Mouse (Mus musculus) erythroblast, embryonic 14.5 days (primary cell): ENCODE data around the gene Trp53. TPM values are rescaled to one million over a fixed set of nuclear protein-coding genes. Genes with fewer than 3 reads are reported as not detected.
"Not testable (repeated sequence)": the region's sequence is repeated elsewhere in the genome, so short reads cannot be mapped to it uniquely, and the experiment has no call there.

Experiments
- H3K27me3 ChIP-seq: 2 replicates; pipeline ENCODE4 v1.6.1; 2012; ENCODE audit warnings: inconsistent platforms; ENCODE audit not compliant: control insufficient read depth
- H3K36me3 ChIP-seq: 2 replicates; pipeline ENCODE4 v1.6.1; 2012; ENCODE audit warnings: mild to moderate bottlenecking, inconsistent platforms; ENCODE audit not compliant: control insufficient read depth
- H3K4me1 ChIP-seq: 2 replicates; pipeline ENCODE4 v1.6.1; 2012; ENCODE audit warnings: inconsistent platforms; ENCODE audit not compliant: control insufficient read depth
- H3K4me3 ChIP-seq: replicated peaks from 2 replicates; pipeline ENCODE3; 2012; ENCODE audit warnings: moderate library complexity, mild to moderate bottlenecking, inconsistent platforms
- H3K9me3 ChIP-seq: 2 replicates; pipeline ENCODE4 v1.6.1; 2012; ENCODE audit warnings: low read length, inconsistent platforms, mixed read lengths; ENCODE audit not compliant: control insufficient read depth
- GATA1 ChIP-seq: IDR thresholded peaks from 2 replicates; pipeline ENCODE4 v1.6.1; 2012; ENCODE audit warnings: low read length, inconsistent platforms, mixed read lengths
- TAL1 ChIP-seq: IDR thresholded peaks from 3 replicates; pipeline ENCODE4 v1.6.1; 2012; ENCODE audit warnings: low read length, inconsistent platforms, mixed read lengths
- polyA plus RNA-seq: library from polyadenylated mRNA; stranded (reverse); fragments of >175 nt; gene quantifications from 2 replicates; pipeline ENCODE4 v1.2.3, GENCODE M21; 2012

The Trp53 gene
- polyA plus RNA-seq, 1 experiment = 4.3 TPM

DNA sequence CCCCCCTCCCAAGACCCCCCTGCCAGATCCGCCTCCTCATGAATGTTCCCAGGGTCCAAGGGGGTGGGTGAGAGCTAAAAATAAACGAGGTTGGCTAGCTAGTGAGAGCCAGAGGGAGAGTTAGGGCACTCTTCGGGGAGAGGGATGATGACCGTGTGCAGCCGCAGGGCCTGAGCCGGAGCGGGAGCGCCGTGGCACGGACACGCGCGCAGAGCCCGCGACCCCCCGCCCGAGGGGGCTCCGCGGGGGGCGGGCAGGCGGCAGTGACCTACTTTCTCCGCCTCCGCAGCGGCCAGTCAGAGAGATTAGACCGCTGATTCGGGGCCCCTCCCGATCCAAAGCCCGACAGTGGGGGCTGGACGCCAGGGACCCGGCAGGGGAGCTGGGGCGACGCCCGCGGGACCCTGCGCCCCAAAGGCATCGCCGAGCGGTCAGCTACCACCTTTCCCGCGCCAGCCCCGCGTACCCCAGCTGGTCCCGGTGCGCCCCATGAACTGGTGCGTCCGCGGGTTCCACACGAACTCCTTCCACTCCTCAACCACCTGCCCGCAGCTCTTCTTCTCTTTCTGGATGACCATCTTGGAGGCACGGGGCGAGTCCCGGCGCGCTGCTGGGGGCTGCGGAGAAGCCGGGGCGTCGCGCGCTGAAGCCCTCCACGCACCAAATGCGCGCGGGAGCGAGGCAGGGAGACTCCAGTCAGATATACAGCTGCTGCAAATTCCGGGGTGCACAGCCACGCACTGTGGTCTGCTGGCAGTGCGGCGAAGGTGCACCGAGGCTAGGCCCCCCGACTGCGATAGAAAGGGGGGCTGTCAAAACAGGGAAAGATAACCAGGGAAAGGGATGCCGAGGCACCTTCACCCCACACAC, 24.9 kb downstream of the Trp53 start:
- Histone ChIP-seq H3K4me3 (peak overlapping the region; percentile 88), H3K9me3 (no peaks in the 10 kb centered on the region), H3K27me3 (no peaks in the 10 kb centered on the region), H3K36me3 (peaks cover 41% of the 10 kb centered on the region), H3K4me1 (peaks cover 96% of the 10 kb centered on the region)
- no peak for TF ChIP-seq GATA1

DNA sequence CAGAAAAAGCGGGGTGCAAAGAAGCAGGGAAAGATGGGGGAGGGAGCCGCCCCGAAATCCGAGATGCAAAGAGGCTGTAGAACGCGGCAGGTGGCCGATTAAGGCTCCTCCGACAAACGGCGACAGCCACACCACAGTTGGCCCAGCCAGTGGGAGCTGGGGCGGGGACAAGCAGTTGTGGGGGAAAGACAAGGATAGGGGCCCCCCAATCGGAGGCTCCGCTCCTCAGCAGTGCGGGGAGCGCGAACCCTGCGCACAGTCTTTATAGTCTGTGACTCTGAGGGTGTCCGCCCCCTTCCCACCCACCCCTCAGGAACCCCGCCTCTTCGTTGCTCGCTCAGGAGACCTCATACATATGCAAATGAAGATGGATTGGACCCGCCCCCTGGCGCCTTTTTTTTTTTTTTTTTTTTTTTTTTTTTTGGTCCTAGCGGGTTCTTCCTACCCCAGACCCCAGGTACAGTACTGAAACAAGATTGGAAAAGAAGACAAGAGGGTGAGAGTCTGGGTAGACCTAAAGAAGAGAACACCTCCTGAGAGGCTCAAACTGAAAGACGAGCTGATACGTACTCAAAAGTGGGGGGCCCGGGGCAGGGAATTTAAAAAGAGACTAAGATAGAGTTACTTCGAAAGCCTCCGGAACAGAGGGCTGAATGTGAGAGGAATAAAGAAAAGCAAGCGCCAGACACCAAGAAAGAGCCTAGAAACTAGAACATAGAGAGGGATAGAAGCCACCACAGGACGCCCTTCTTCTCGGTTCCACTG, 25.7 kb downstream of the Trp53 start, which contains the start of gene Atp1b2:
Atp1b2 (minus strand) TSS at position 217 of the 765 bp plus-strand sequence.
- Histone ChIP-seq H3K4me3 (peak within 1 kb of the TSS; percentile 88), H3K9me3 (no peaks in the 10 kb centered on the region), H3K36me3 (peaks cover 32% of the 10 kb centered on the region), H3K27me3 (no peaks in the 10 kb centered on the region), H3K4me1 (peaks cover 96% of the 10 kb centered on the region)
- TF ChIP-seq GATA1 = no peak
- TF ChIP-seq TAL1 = no peak

DNA sequence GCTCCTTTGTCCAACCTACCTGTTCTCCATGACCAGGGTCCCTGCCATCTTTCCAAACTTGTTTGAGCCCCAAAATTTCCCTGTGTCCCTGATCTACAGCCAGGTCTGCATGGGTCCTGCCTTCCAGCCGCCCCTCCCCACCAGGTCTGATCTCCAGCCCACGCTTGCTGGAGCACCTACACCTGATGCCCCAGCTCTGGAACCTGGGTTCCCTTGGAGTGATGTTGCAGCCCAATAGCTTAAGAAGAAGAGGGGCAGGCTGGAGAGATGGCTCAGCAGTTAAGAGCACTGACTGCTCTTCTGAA, 26.3 kb downstream of the Trp53 start:
- Histone ChIP-seq H3K27me3 (no peaks in the 10 kb centered on the region), H3K4me1 (peaks cover 94% of the 10 kb centered on the region), H3K36me3 (peaks cover 27% of the 10 kb centered on the region), H3K9me3 (no peaks in the 10 kb centered on the region), H3K4me3 (peak overlapping the region; percentile 88)
- TF ChIP-seq TAL1 (no peak), GATA1 (no peak)

DNA sequence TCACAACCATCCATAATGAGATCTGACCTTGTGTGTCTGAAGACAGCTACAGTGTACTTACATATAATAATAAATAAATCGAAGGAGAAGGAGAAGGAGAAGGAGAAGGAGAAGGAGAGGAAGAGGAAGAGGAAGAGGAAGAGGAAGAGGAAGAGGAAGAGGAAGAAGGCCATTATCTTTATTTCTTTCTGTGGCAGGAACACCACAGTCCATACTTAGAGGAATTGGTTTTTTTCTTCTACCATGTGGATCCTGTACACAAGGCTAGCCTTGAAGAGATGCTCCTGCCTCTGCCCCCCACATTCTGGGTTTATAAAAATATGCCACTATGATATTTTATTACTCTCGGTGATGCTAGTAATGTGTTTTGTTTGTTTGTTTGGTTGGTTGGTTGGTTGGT, 26.7 kb downstream of the Trp53 start:
- H3K27me3 ChIP-seq = no peaks in the 10 kb centered on the region
- H3K4me1 ChIP-seq = peaks cover 90% of the 10 kb centered on the region
- no peak for TF ChIP-seq TAL1
- no peak for TF ChIP-seq GATA1
- no peaks in the 10 kb centered on the region for H3K9me3 ChIP-seq
- no peak overlapping the region for H3K4me3 ChIP-seq
- H3K36me3 ChIP-seq = peaks cover 23% of the 10 kb centered on the region

DNA sequence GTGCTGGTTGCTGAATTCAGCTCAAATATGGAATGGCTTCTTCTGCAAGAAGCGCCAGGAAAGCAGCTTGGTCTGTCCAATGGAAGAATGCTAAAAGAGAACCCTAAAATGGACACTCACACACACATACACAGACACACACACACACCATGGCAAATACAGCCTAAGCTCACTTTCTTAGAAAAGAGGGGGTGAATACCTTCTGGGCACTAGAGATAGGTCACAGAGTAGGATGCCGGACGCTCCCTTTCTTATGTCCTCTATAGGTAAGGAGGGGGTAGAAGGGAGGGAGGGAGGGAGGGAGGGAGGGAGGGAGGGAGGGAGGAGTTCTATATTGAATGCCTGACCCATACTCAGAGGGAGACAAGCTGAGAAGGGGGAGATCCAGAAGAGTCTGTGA, 28.4 kb downstream of the Trp53 start:
- Histone ChIP-seq H3K36me3 (peaks cover 6% of the 10 kb centered on the region), H3K4me1 (peaks cover 86% of the 10 kb centered on the region), H3K4me3 (no peak overlapping the region), H3K9me3 (no peaks in the 10 kb centered on the region), H3K27me3 (no peaks in the 10 kb centered on the region)
- TF ChIP-seq GATA1 (no peak), TAL1 (no peak)

DNA sequence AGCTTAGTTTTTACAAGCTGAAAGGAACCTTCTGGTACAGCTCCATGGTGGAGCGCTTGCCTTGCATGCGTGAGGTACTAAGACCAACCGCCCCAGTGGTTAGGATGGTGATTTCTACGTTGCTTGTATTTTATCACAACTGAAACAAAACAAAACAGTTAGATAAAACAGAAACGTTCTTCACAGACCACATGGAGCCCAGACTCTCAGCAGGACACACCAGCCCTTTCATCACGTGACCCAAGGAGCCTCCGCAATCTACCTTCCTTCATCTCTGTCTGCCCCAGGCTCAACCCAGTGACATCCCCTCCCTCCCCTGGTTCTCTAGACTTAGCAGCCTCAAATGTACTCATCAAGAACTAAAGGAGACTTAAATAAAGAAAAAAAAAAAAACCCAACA, 29.3 kb downstream of the Trp53 start:
- H3K9me3 ChIP-seq = no peaks in the 10 kb centered on the region
- H3K4me1 ChIP-seq = peaks cover 85% of the 10 kb centered on the region
- no peaks in the 10 kb centered on the region for H3K27me3 ChIP-seq
- H3K4me3 ChIP-seq = peak overlapping the region; percentile 15
- H3K36me3 ChIP-seq = no peaks in the 10 kb centered on the region
- TF ChIP-seq TAL1 (no peak), GATA1 (peak; percentile 48; the same call in 1 of the 2 replicates)

DNA sequence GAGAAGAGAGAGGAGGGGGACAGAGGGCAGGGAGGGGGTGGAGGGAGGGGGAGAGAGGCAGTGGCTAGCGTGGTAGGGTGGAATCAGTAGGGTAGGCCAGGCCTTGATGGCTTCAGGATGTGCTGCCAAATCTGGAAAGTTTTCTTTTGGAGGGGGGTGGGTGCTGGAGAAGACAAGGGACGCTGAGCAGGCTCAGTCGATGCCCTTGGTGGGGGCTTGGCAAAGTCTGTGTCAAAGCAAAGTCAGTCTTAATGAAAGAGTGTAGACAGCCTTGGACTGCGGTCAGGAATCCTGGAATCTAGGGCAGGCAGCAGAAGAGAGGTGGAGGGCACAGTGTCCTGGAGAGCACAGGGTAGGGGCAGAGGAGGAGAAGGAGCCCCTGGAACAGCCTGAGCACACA, 30.7 kb downstream of the Trp53 start:
- H3K36me3 ChIP-seq = no peaks in the 10 kb centered on the region
- peaks cover 73% of the 10 kb centered on the region for H3K4me1 ChIP-seq
- no peak overlapping the region for H3K4me3 ChIP-seq
- H3K27me3 ChIP-seq = no peaks in the 10 kb centered on the region
- H3K9me3 ChIP-seq = no peaks in the 10 kb centered on the region
- TF ChIP-seq TAL1 (no peak), GATA1 (no peak)

DNA sequence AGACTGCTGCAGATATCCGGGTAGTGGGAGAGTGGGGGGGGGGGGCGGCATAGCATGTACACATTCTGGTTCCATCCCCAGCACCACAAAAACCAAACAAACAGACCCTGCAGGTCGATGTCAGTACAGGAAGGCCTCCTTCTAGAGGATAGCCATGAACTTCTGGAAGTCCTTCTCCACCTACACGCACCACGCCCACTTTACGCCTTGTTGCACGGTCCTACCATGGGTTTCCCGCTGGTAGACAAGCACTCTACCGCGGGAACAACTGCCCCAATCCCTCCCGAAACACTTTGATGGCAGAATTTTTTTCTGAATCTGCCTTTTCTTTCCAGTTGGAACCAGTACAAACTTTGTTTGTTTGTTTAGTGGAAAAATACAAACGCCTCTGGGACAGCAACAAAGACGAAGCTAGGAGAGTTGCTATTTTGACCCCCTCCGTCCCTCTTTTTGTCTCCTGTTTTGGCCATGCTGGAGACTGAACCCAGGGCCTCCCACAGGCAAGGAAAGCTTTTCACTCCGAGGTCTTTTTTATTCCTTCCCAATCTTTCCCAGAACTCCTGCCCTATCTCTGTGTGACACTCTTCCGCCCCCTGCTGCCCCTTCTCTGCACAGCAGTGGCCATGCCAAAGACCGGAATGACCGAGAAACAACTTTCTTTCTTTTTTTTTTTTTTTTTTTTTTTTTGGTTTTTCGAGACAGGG, 33.5 kb downstream of the Trp53 start:
- Histone ChIP-seq H3K4me1 (peaks cover 63% of the 10 kb centered on the region), H3K9me3 (no peaks in the 10 kb centered on the region), H3K27me3 (peaks cover 6% of the 10 kb centered on the region), H3K4me3 (peak overlapping the region; percentile 65), H3K36me3 (no peaks in the 10 kb centered on the region)
- TF ChIP-seq GATA1 (no peak), TAL1 (no peak)

DNA sequence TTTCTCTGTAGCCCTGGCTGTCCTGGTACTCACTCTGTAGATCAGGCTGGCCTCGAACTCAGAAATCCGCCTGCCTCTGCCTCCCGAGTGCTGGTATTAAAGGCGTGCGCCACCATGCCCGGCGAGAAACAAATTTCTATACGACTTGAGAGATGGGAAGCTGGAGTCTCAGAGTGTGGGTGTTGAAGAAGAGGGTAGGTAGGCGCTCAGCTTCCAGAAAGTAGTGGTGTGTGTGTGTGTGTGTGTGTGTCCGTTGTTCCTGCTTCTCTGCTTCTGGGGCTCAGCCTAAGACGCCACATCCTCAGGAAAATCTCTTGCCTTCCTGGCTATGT, 34.1 kb downstream of the Trp53 start:
- peaks cover 58% of the 10 kb centered on the region for H3K4me1 ChIP-seq
- peak overlapping the region; percentile 43 for H3K4me3 ChIP-seq

More for the DNA sequence above, 34.1 kb downstream of the Trp53 start:
- H3K9me3 ChIP-seq, H3K36me3 ChIP-seq, H3K27me3 ChIP-seq: not testable (repeated sequence)
